Mouse (Mus musculus) embryo, embryonic 9.5 days (tissue): ENCODE results near the gene Slc7a8.
"Not testable (repeated sequence)": the region's sequence is repeated elsewhere in the genome, so short reads cannot be mapped to it uniquely, and the experiment has no call there.

Source experiments
- DNase-seq: peaks from one replicate; pipeline ENCODE4 v3.0.0-alpha.2; 2017; ENCODE audit errors: extremely low spot score

Slc7a8 gene

GRCm38 (mm10) chr14:54780836-54781609 is 723 bp downstream of the Slc7a8 start:
- peak; percentile 58 for DNase-seq

GRCm38 (mm10) chr14:54780084-54780483 is 1.7 kb downstream of the Slc7a8 start:
- no peak for DNase-seq

- no peak for DNase-seq
These were observed 3.9 kb downstream of the Slc7a8 start for GRCm38 (mm10) chr14:54777893-54778292.

DNA sequence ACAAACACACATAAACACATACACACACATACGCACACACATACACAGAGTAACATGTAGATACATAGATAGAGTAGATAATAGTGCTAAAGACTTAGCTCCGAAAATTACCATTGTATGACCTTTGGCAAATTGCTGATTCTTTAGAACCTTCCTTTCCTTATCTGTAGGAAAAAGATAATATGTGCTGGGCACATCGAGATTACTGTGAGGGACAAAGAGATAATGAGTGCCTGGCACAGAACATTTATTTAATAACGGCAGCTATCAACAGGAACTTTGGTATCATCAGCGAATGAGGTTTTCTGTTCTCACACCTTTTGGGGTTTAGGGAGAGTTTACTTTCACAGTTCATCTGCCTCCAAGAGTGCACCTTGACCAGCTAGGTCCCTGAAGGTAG is 5.0 kb downstream of the Slc7a8 start:
- DNase-seq, result no peak

DNA sequence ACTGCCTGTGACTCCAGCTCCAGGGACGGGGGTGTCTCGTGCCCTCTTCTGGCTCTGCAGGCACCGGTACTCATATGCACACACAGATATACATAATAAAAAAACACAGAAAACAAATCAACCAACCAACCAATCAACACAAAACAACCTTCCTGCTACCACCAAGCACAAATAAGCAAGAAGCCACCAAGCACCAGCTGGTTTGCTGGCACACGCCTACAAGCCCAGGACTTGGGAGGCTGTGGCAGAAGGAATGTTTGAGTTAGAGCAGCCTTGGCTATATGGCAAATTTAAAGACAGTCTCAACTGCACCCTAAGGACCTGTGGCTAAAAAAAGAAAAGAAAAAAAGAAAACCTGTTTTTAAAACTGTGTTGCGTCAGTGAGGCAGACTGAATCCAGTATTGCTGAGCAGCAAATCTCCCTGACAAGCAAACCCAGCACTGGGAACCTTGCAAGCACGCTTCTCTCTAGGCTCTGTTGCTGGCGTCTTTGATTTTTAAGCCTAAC is 6.2 kb downstream of the Slc7a8 start:
- no peak for DNase-seq

DNA sequence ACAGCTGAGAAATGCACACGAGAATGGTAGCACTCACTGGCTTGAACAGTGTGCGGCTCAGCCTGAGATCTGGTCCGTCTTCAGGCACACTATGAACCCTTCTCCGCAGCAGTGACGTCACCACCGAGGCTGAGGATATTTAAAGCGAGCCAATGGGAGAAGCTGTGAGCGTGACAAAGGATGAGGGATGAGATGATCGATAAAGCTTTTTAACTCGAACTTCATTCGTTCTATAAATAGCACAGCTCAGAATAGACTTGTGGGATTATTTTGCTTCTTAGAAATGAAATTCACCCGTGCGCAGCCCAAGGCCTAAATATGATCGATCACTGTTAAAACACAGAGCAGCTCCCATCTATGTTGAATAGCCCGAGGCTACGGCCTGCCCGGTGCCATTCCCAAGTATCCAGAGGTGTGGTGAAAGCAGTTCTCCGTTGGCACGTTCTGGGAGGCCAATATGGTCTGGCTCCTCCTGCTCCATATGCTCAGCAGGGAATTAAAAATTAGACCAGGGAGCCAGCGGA is 9.4 kb downstream of the Slc7a8 start:
- no peak for DNase-seq

DNA sequence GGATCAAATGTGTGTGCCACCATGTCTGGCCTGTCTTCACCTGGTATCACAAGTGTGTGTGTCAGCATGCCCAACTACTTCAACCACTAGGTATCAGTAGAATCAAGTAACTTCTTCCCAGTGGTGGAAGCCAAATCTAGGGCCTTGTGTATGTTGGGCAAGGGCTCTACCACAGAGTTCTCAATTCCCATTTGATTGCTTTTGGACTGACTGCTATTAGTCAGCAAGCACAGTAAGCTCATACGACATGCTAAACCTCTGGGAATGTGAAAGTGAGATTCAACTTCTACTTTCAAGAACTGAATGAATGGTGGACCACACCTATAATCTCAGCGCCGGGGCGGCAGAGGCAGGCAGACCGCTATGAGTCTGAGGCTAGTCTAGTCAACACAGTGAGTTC is 11.4 kb downstream of the Slc7a8 start:
- DNase-seq, result no peak

DNA sequence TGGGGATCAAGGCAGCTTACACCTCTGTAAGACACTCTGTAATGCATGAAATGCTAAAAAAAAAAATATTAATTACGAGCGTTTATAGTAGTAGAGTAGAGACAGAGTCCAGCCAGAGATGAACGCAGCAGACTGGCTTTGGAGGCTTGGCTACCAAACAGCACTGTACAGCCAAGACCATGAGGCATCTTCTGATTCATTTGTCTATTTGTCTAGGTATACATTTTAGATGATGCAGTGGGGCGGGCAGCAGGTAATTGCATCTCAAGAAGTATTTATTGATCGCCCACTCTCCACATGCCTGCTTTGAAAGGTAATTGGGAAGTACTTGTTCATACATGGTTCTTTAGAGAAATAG is 12.7 kb downstream of the Slc7a8 start:
- no peak for DNase-seq

DNA sequence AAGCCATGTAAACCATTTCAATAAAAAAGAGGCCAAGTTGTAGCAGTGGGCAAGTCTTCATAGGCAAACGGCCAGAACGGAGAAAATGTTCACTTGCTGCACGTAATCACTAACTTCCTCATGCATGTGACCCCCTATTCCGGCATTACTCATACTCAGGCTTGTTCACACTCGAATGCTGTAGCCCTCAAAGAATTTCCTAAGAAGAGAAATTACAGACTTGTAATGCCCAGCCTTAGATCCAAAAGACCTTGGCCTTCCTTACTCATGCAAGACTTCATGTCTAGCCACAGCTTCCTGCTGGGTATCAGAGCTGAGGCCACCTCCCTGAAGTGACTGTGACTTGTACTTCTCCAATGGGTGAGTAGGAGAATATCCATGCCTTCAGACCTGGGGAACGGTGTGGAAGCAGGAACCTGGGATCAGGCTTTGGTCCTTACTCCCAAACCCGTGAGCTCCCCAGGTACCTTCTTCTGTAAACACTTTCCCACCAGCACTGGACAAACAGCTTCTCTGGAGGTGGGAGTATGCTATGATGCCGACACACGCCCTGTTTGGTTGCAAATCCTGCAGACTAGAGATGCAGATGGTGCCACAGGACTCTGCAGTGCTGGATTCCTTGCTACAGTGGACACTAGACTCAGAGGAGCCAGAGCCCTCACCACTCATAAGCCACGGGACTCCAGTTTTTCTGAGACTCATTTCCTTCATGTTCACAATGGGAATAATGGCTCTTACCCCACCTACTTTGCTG is 13.3 kb downstream of the Slc7a8 start:
- no peak for DNase-seq

DNA sequence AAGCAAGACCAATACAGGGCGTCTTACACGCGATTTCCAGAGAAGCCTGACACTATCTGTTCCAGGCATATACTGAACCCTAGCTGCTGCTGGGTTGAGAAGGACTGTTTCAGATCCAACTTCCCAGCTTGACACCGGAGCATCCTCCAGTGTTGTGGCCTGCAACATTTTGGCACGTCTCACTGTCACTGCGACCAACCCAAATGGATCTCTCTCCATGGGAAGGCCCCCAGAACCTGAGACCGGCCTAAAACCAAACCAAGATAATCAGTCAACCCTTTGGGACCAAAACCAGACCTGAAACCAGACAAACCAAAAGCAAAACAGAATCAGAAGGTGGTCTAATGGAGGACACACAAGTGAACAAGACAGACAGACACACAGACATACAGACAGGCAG is 14.8 kb downstream of the Slc7a8 start:
- DNase-seq, result not testable (repeated sequence)

DNA sequence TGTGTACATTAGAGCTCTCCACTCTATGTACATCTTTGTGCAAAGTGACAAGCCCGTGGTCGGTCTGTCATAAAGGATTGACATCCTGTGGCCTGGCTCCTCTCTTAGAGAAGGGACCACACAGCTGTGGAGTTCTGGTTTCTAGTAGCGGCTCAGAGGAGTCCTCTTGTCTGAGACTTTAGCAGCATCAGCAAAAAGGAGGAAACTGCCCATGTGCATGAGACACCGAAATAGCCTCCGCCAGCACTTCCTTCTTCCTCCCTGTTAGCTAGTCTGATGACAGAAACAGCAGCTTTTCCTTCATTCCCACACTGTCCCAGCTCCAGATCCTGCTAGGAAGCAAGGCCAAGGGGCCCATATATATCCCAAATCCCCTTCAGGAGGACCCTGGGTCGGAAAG is 25.4 kb downstream of the Slc7a8 start:
- no peak for DNase-seq

DNA sequence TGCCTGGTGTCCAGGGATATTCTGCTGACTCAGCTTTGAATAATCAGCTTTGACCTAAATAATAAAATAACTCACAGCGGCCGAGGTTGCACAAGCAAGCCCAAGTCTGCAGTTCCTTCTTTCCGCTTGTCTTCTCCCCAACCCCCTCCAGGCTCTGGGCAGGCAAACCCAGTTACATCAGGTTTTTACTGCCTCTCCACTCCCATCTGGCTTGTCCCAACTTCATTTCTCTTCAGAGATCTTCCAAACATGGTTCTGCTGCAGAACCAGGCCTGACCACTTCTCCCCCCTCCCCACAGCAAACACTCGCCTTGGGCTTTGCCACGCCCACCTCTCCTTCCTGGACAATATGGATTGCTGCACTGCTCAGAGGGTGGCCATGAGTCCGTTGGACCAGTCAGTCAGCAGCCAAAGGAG is 27.1 kb downstream of the Slc7a8 start:
- peak; percentile 18 for DNase-seq

GRCm38 (mm10) chr14:54753986-54754601 is 27.7 kb downstream of the Slc7a8 start:
- DNase-seq, result no peak

DNA sequence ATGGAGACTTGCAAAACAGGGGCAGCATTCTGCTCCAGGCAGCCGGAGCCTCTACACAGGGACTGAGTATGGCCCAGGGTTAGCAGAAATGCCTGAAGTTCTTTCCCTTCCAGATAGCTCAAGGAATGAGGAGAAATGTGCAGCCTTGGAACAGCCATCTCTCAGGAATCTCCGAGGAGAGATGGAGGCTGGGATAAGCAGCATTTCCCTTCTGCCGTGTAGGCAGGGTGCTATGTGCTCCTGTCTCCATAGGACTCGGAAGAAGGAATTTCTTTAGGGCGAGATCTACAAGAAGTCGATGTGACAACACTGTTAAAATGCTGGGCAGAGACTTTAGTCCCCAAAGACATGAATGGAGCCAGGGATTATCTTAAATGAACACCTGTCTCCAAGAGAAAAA is 28.8 kb downstream of the Slc7a8 start:
- DNase-seq, result no peak

GRCm38 (mm10) chr14:54751768-54752167 is 30.0 kb downstream of the Slc7a8 start:
- DNase-seq, result no peak

DNA sequence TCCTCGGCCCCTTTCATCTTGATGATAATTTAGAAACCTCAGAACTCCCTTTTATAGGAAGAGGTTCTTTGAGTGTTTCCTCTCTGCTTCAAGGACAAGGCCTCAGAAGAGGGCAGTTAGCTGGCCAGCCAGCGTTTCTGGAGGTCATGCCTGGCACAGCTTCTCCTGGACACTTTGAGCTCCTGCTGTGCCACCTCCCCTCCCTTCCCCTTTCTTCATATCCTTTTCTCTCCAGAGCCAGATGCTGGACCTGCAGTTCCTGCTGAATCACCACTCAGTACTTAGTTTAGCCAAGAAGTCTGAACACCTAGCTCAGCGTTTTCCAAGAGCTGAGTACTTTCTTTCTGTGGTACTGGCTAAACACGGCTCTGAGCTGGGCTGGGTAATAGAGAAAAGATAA is 32.5 kb downstream of the Slc7a8 start:
- no peak for DNase-seq

- DNase-seq, result no peak
These were observed 33.5 kb downstream of the Slc7a8 start for GRCm38 (mm10) chr14:54747942-54748917.

DNA sequence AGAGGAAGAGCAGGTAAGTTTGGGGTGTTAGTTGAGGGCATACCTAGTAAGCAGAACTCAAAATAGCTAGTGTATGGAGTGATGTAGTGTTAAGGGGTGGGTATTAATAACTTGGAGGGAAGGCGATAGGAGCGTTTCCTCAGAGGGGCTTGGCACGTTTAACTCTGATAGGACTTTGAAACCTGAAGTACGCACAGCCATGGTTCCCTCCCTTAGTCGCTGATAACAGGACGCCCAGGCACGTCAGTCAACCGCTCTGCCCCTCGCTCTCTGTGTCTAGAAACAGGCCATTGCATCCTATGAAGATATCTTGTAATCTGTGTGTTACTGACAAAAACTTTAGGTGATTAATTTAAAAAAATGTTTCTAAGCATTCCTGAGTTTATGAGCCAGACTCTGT is 35.7 kb downstream of the Slc7a8 start:
- DNase-seq, result no peak

- DNase-seq, result no peak
These were observed 37.3 kb downstream of the Slc7a8 start for GRCm38 (mm10) chr14:54744473-54744872.

DNA sequence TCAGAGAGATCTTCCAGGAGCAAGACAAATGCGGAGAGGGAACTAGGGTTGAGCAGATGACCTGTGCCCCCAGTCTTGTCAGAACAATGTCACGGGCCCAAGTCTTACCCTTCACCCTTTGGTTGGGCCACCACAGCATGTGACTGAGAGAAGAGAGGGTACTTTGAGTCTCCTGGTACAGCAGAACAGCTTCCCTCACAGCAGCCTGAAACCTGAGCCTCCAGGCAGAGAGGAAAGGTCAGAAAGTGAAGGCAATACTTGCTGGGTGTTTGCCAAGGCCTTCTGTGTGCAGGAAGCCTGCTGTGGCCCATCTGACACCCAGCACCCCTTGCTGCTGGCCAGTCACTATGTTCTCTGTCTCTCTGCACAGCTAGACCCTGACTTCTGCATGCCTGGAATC is 39.4 kb downstream of the Slc7a8 start:
- DNase-seq, result no peak

- no peak for DNase-seq
These were observed 40.0 kb downstream of the Slc7a8 start for GRCm38 (mm10) chr14:54741721-54742120.
